Mouse (Mus musculus) midbrain, embryonic 14.5 days (tissue): ENCODE data around the gene Insr. TPM values are rescaled to one million over a fixed set of nuclear protein-coding genes. Genes with fewer than 3 reads are reported as not detected.
"Not testable (repeated sequence)": the region's sequence is repeated elsewhere in the genome, so short reads cannot be mapped to it uniquely, and the experiment has no call there.

Experiments used
- ATAC-seq: fragments of 200-750 bp; cut with Nextera tagmentation; 2 replicates; pipeline ENCODE4 v1.8.0; 2017; ENCODE audit warnings: moderate number of reproducible peaks, moderate library complexity; ENCODE audit not compliant: low FRiP score, low TSS enrichment
- DNase-seq: peaks from one replicate; pipeline ENCODE4 v3.0.0-alpha.2; 2015
- H3K27ac ChIP-seq: fragments of 300-500 bp; sonication (generic); replicated peaks from 2 replicates; pipeline ENCODE4 v1.5.1; 2014; ENCODE audit warnings: mild to moderate bottlenecking, low read depth, low read length, moderate library complexity
- H3K27me3 ChIP-seq: fragments of 300-500 bp; sonication (generic); 2 replicates; pipeline ENCODE4 v1.6.1; 2014; ENCODE audit warnings: low read length, control low read depth, mixed read lengths; ENCODE audit not compliant: control insufficient read depth, insufficient read depth
- H3K36me3 ChIP-seq: fragments of 300-500 bp; sonication (generic); 2 replicates; pipeline ENCODE4 v1.6.1; 2014; ENCODE audit warnings: low read length, control low read depth; ENCODE audit not compliant: control insufficient read depth, insufficient read depth
- H3K4me1 ChIP-seq: fragments of 300-500 bp; sonication (generic); 2 replicates; pipeline ENCODE4 v1.6.1; 2014; ENCODE audit warnings: mild to moderate bottlenecking, antibody characterized with exemption, low read length, control low read depth; ENCODE audit not compliant: control insufficient read depth, insufficient read depth
- H3K4me2 ChIP-seq: fragments of 300-500 bp; sonication (generic); 2 replicates; pipeline ENCODE4 v1.6.1; 2014; ENCODE audit warnings: mild to moderate bottlenecking, low read length, moderate library complexity
- H3K4me3 ChIP-seq: fragments of 300-500 bp; sonication (generic); replicated peaks from 2 replicates; pipeline ENCODE4 v1.5.1; 2014; ENCODE audit warnings: low read depth, low read length
- H3K9ac ChIP-seq: fragments of 300-500 bp; sonication (generic); replicated peaks from 2 replicates; pipeline ENCODE4 v1.6.1; 2014; ENCODE audit warnings: mild to moderate bottlenecking, low read length, moderate library complexity
- H3K9me3 ChIP-seq: fragments of 300-500 bp; sonication (generic); 2 replicates; pipeline ENCODE4 v1.6.1; 2016; ENCODE audit warnings: low read length, control low read depth, mixed read lengths; ENCODE audit not compliant: control insufficient read depth
- WGBS: fragments of 180-500 bp; shearing (Covaris S2); extraction: QIAGEN DNeasy Blood & Tissue Kit; methylation state at CpG from one replicate; pipeline ENCODE4 v1.1.7; 2014; 5-methylcytosine and 5-hydroxymethylcytosine counted together
- polyA plus RNA-seq: library from polyadenylated mRNA; unstranded; fragments of >200 nt; fragmentation: Nextera tagmentation; extraction: Ambion mirVana; gene quantifications from 2 replicates; pipeline ENCODE4 v1.2.1, GENCODE M21; 2014

The Insr gene
- polyA plus RNA-seq, 1 experiment from 2014 or later = 55.0 TPM

GRCm38 (mm10) chr8:3208729-3209128, 70.7 kb downstream of the Insr start:
- Histone ChIP-seq H3K27me3 (no peaks in the 10 kb centered on the region), H3K36me3 (peaks cover 32% of the 10 kb centered on the region), H3K9ac (no peak overlapping the region), H3K27ac (no peak overlapping the region), H3K4me3 (no peak overlapping the region), H3K9me3 (no peaks in the 10 kb centered on the region), H3K4me2 (no peak overlapping the region), H3K4me1 (no peaks in the 10 kb centered on the region)
- no peak for DNase-seq
- ATAC-seq = no peak

- WGBS = 89% methylated on average over 3 of the region's 3 CpGs
- no peak overlapping the region for H3K9ac ChIP-seq
- peaks cover 54% of the 10 kb centered on the region for H3K36me3 ChIP-seq
- no peaks in the 10 kb centered on the region for H3K4me1 ChIP-seq
- ATAC-seq (no peak), DNase-seq (no peak)
- no peaks in the 10 kb centered on the region for H3K27me3 ChIP-seq
- H3K4me3 ChIP-seq = no peak overlapping the region
- no peak overlapping the region for H3K27ac ChIP-seq
- H3K9me3 ChIP-seq = no peaks in the 10 kb centered on the region
- no peak overlapping the region for H3K4me2 ChIP-seq
Measured at GRCm38 (mm10) chr8:3204758-3205443, 74.5 kb downstream of the Insr start.

GRCm38 (mm10) chr8:3202792-3203191, 76.6 kb downstream of the Insr start:
- Histone ChIP-seq H3K4me3 (no peak overlapping the region), H3K9me3 (no peaks in the 10 kb centered on the region), H3K4me1 (no peaks in the 10 kb centered on the region), H3K36me3 (peaks cover 58% of the 10 kb centered on the region), H3K27me3 (no peaks in the 10 kb centered on the region), H3K4me2 (no peak overlapping the region), H3K9ac (no peak overlapping the region), H3K27ac (no peak overlapping the region)
- ATAC-seq (no peak), DNase-seq (no peak)
- 95% methylated on average over 7 of the region's 7 CpGs for WGBS

- H3K27me3 ChIP-seq, H3K9ac ChIP-seq, H3K27ac ChIP-seq, ATAC-seq, H3K4me1 ChIP-seq, H3K4me3 ChIP-seq, DNase-seq, H3K4me2 ChIP-seq, H3K9me3 ChIP-seq: not testable (repeated sequence)
- H3K36me3 ChIP-seq = peaks cover 88% of the 10 kb centered on the region
Measured at GRCm38 (mm10) chr8:3194297-3194696, 85.1 kb downstream of the Insr start.

- Histone ChIP-seq H3K27ac (no peak overlapping the region), H3K36me3 (peaks cover 95% of the 10 kb centered on the region), H3K9ac (no peak overlapping the region), H3K4me1 (no peaks in the 10 kb centered on the region), H3K4me2 (no peak overlapping the region), H3K27me3 (no peaks in the 10 kb centered on the region), H3K4me3 (no peak overlapping the region), H3K9me3 (0 out of 2 replicates have a peak, but pooled peaks cover 5% of the 10 kb centered on the region)
- no peak for DNase-seq
- ATAC-seq = no peak
Measured at GRCm38 (mm10) chr8:3191006-3191405, 88.4 kb downstream of the Insr start.

DNA sequence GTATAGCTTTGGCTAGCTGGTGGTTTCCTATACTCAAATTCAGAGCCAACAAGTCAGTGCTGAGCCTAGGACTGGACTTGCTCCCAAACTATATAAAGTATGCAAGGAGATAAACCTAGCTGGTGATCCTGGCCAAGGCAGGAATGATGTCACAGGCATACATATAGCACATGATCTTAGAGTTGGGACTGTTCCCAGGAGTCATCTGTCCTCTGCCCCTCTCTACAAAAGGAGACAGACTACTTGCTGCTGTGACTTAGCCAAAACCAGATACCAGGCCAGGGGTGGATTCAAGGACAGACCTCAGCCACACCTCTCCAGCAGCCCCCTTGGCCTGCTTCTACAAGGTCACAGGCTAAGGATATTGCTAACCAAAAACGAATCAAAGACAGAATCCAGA, 92.0 kb downstream of the Insr start:
- H3K4me1 ChIP-seq = no peaks in the 10 kb centered on the region
- DNase-seq = no peak
- no peaks in the 10 kb centered on the region for H3K9me3 ChIP-seq
- H3K4me3 ChIP-seq = no peak overlapping the region
- H3K27ac ChIP-seq = no peak overlapping the region
- peaks cover 92% of the 10 kb centered on the region for H3K36me3 ChIP-seq
- no peak for ATAC-seq
- H3K4me2 ChIP-seq = no peak overlapping the region
- H3K9ac ChIP-seq = no peak overlapping the region
- 93% methylated on average over 1 of the region's 1 CpGs for WGBS
- H3K27me3 ChIP-seq = no peaks in the 10 kb centered on the region

- DNase-seq = peak; percentile 67
- Histone ChIP-seq H3K9ac (no peak overlapping the region), H3K4me3 (no peak overlapping the region), H3K4me2 (no peak overlapping the region), H3K9me3 (peaks cover 9% of the 10 kb centered on the region; the same call in 1 of the 2 replicates), H3K36me3 (peaks cover 49% of the 10 kb centered on the region), H3K4me1 (no peaks in the 10 kb centered on the region), H3K27me3 (no peaks in the 10 kb centered on the region), H3K27ac (no peak overlapping the region)
- 82% methylated on average over 1 of the region's 1 CpGs for WGBS
- no peak for ATAC-seq
Measured at GRCm38 (mm10) chr8:3179930-3180329, 99.5 kb downstream of the Insr start.

DNA sequence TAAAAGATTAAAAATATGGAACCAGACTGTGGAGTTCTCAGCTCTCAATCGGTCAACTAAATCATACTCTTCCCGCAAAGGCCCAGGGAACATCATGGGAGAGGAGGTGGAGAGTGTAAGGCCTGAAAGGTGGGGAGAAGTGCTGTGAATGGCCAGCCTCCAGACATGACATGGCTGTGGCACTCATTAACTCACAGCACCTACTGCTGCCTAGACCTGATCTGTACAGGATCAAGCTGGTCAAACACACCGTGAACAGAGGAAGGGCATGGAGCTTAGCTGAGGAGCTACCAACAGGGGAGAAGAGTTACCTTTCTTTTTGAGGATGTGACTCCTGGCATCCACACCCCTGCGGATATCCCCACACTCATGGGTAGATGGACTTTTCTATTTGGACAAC, 102.0 kb downstream of the Insr start:
- H3K4me3 ChIP-seq = no peak overlapping the region
- peaks cover 51% of the 10 kb centered on the region for H3K36me3 ChIP-seq
- no peak overlapping the region for H3K9ac ChIP-seq
- H3K4me2 ChIP-seq = no peak overlapping the region
- no peak for DNase-seq
- 97% methylated on average over 4 of the region's 4 CpGs for WGBS
- H3K4me1 ChIP-seq = no peaks in the 10 kb centered on the region
- no peak for ATAC-seq
- H3K27me3 ChIP-seq = no peaks in the 10 kb centered on the region
- no peak overlapping the region for H3K27ac ChIP-seq
- H3K9me3 ChIP-seq = peaks cover 9% of the 10 kb centered on the region; the same call in 1 of the 2 replicates

- Histone ChIP-seq H3K4me3 (no peak overlapping the region), H3K9ac (no peak overlapping the region), H3K27ac (no peak overlapping the region), H3K4me1 (no peaks in the 10 kb centered on the region), H3K36me3 (peaks cover 80% of the 10 kb centered on the region), H3K9me3 (peaks cover 9% of the 10 kb centered on the region; the same call in 1 of the 2 replicates), H3K27me3 (no peaks in the 10 kb centered on the region), H3K4me2 (no peak overlapping the region)
- 95% methylated on average over 1 of the region's 1 CpGs for WGBS
- DNase-seq (no peak), ATAC-seq (no peak)
Measured at GRCm38 (mm10) chr8:3172246-3172645, 107.2 kb downstream of the Insr start.
